ENCODE assay signal across 11 mouse cellular contexts in the genomic region with DNA sequence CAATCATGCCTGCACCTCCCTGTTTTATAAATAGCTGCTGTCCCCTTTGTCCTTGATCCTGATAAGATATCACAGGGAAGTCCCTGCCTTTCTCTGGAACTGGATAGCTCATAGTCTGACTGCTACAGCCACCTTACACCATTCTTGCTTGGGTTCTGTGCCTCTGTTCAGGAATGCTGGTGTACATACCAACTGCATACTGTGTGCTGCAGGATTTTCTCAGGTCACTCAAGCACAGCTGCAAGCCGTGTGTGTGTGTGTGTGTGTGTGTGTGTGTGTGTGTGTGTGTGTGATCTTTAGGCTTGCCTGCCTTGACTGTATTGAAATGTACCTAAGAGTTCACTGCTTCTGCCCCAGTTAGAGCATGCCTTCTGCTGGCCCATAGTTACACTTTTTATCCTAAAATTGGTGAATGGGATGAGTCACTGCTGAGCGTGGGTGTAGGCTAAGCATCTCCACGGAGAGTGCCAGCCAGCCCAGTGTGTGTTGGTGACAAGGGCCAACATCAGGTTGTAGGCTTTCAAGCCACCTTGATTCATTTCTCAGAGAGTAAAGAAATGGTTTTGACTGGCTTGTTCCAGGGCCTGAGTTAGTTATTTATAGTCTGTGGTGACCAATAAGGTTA.
A peak's percentile ranks its signal among the peaks of the same experiment; 100 is the strongest.
DNase-seq lines count a peak whose midpoint lies in the region; ATAC-seq and TF ChIP-seq lines count a peak whose summit lies in the region.
"Had no signal": no experiment of that assay in that cellular context is flagged by ENCODE, and none has a peak within 500 bp of the region (broad histone marks: within the 10 kb centered on the region; RNA-seq: fewer than 3 reads in every experiment).

No protein-coding gene starts in this region.

- TF ChIP-seq CTCF in heart, adult 2 months (IDR thresholded peaks at IDR 0.05) = no peak
- TF ChIP-seq CTCF in cerebellum, adult 2 months (IDR thresholded peaks at IDR 0.05; ENCODE audit: borderline replicate concordance, insufficient read depth, low read depth, low read length) = no peak

- H3K9me3 ChIP-seq in limb, embryonic 14.5 days (ENCODE audit: control insufficient read depth, low read length) = no peaks in the 10 kb centered on the region
- no peaks in the 10 kb centered on the region for H3K9me3 ChIP-seq in limb, embryonic 10.5 days (replicated peaks)
- no peaks in the 10 kb centered on the region for H3K9me3 ChIP-seq in intestine, embryonic 16.5 days (ENCODE audit: control insufficient read depth, low read length)

- no peak overlapping the region for H3K4me3 ChIP-seq in heart, adult 2 months
- no peak overlapping the region for H3K4me3 ChIP-seq in limb, embryonic 14.5 days (replicated peaks; ENCODE audit: low read length)
- H3K4me3 ChIP-seq in limb, embryonic 10.5 days = no peak overlapping the region
- no peak overlapping the region for H3K4me3 ChIP-seq in cerebellum, adult 2 months (replicated peaks; ENCODE audit: insufficient read depth, low read depth, low read length)
- no peak overlapping the region for H3K4me3 ChIP-seq in intestine, embryonic 16.5 days (ENCODE audit: low read length)
- H3K4me3 ChIP-seq: erythroblast, embryonic 14.5 days had no signal

- DNase-seq in heart, adult 2 months = no peak
- no peak for DNase-seq in heart, adult 18-20 months
- no peak for DNase-seq in limb, embryonic 14.5 days (ENCODE audit: low spot score)
- no peak for DNase-seq in limb, embryonic 10.5 days (ENCODE audit: low spot score)
- peak; percentile 72 to 86 for DNase-seq in cerebellum, adult 2 months
- no peak for DNase-seq in thymus, postnatal 0 days (ENCODE audit: low spot score)
- DNase-seq in thymus, postnatal 4 days = no peak
- DNase-seq: liver had no signal

- H3K4me1 ChIP-seq in heart, adult 2 months (ENCODE audit: control insufficient read depth, insufficient read depth, low read length) = peaks cover 30% of the 10 kb centered on the region
- H3K4me1 ChIP-seq in limb, embryonic 14.5 days (ENCODE audit: control insufficient read depth, insufficient read depth, low read length) = 0 out of 2 replicates have a peak, but pooled peaks cover 4% of the 10 kb centered on the region
- H3K4me1 ChIP-seq in limb, embryonic 10.5 days = 0 out of 2 replicates have a peak, but pooled peaks cover under 1% of the 10 kb centered on the region
- peaks cover 56% of the 10 kb centered on the region for H3K4me1 ChIP-seq in cerebellum, adult 2 months (ENCODE audit: control insufficient read depth, insufficient read depth, low read length)
- peaks cover 12% of the 10 kb centered on the region for H3K4me1 ChIP-seq in intestine, embryonic 16.5 days (ENCODE audit: control insufficient read depth, insufficient read depth, low read length)

- no peak for TF ChIP-seq POLR2A in heart, adult 2 months (IDR thresholded peaks at IDR 0.05; ENCODE audit: insufficient read depth, low read depth, low read length)
- no peak for TF ChIP-seq POLR2A in limb, embryonic 14.5 days (IDR thresholded peaks at IDR 0.05; ENCODE audit: borderline replicate concordance, extremely low read depth, insufficient read depth, insufficient read length)
- TF ChIP-seq POLR2A in cerebellum, adult 2 months (IDR thresholded peaks at IDR 0.05; ENCODE audit: borderline replicate concordance, insufficient read depth, low read length) = no peak

- ATAC-seq in limb, embryonic 14.5 days (ENCODE audit: low FRiP score, low read depth) = peak; percentile 44; the same call in 1 of the 2 replicates
- peak; percentile 39 for ATAC-seq in intestine, embryonic 16.5 days
- ATAC-seq: hindbrain, embryonic 16.5 days had no signal

- H3K27me3 ChIP-seq in heart, adult 2 months (ENCODE audit: control insufficient read depth, insufficient read depth, low read length) = no peaks in the 10 kb centered on the region
- no peaks in the 10 kb centered on the region for H3K27me3 ChIP-seq in limb, embryonic 14.5 days (ENCODE audit: control insufficient read depth, insufficient read depth, low read length)
- H3K27me3 ChIP-seq in limb, embryonic 10.5 days (ENCODE audit: low read depth, poor library complexity, severe bottlenecking) = no peaks in the 10 kb centered on the region
- H3K27me3 ChIP-seq in cerebellum, adult 2 months (ENCODE audit: control insufficient read depth, insufficient read depth, low read length) = no peaks in the 10 kb centered on the region
- H3K27me3 ChIP-seq in intestine, embryonic 16.5 days (replicated peaks; ENCODE audit: control insufficient read depth, insufficient read depth, low read length) = no peaks in the 10 kb centered on the region

- no peak for TF ChIP-seq EP300 in heart, adult 2 months (IDR thresholded peaks at IDR 0.05; ENCODE audit: insufficient read depth, low read depth, low read length)

- H3K36me3 ChIP-seq in heart, adult 2 months (ENCODE audit: control insufficient read depth, insufficient read depth, low read length) = peaks cover 10% of the 10 kb centered on the region
- H3K36me3 ChIP-seq in limb, embryonic 14.5 days (ENCODE audit: control insufficient read depth, insufficient read depth, low read length) = no peaks in the 10 kb centered on the region
- no peaks in the 10 kb centered on the region for H3K36me3 ChIP-seq in limb, embryonic 10.5 days
- no peaks in the 10 kb centered on the region; the same call in 1 of the 2 replicates for H3K36me3 ChIP-seq in intestine, embryonic 16.5 days (ENCODE audit: control insufficient read depth, insufficient read depth, low read length)

- 15% methylated on average over 3 of the region's 3 CpGs for WGBS in heart, adult 2 months
- 69% methylated on average over 3 of the region's 3 CpGs for WGBS in limb, embryonic 14.5 days
- 83% methylated on average over 3 of the region's 3 CpGs for WGBS in limb, embryonic 10.5 days
- 13% methylated on average over 3 of the region's 3 CpGs for WGBS in cerebellum, adult 2 months
- 66% methylated on average over 3 of the region's 3 CpGs for WGBS in intestine, embryonic 16.5 days

- H3K27ac ChIP-seq in heart, adult 2 months = peak overlapping the region; percentile 63
- H3K27ac ChIP-seq in limb, embryonic 14.5 days (replicated peaks; ENCODE audit: low read depth, low read length) = no peak overlapping the region
- H3K27ac ChIP-seq in limb, embryonic 10.5 days = no peak overlapping the region
- H3K27ac ChIP-seq in cerebellum, adult 2 months (ENCODE audit: insufficient read depth, low read length) = 0 out of 2 replicates have a peak overlapping the region, but pooled peaks have one; percentile 18
- H3K27ac ChIP-seq in intestine, embryonic 16.5 days (ENCODE audit: low read length) = peak overlapping the region; percentile 82

- no peak overlapping the region for H3K9ac ChIP-seq in heart, adult 2 months (ENCODE audit: low read depth, low read length)
- no peak overlapping the region for H3K9ac ChIP-seq in limb, embryonic 14.5 days (ENCODE audit: low read depth, low read length, severe bottlenecking)
- no peak overlapping the region for H3K9ac ChIP-seq in intestine, embryonic 16.5 days (ENCODE audit: low read depth, low read length)

- intact Hi-C loops in heart, adult 2 months (cut with DNase I) = no loop called here

- H3K79me2 ChIP-seq in heart, adult 2 months (replicated peaks; ENCODE audit: control insufficient read depth, insufficient read depth, low read length) = peaks cover 2% of the 10 kb centered on the region; the same call in 1 of the 2 replicates

- H3K4me2 ChIP-seq in limb, embryonic 14.5 days (replicated peaks; ENCODE audit: low read depth, low read length, severe bottlenecking) = no peak overlapping the region
- peak overlapping the region; percentile 23; the same call in 1 of the 2 replicates for H3K4me2 ChIP-seq in intestine, embryonic 16.5 days (ENCODE audit: low read depth, low read length)

Comparison
In these comparisons a context has a peak if more than half of its experiments do, and no peak if none do; other contexts are left out.
1. DNase-seq: peak in cerebellum, adult 2 months (2 of 2); none in heart, adult 2 months (0 of 2), heart, adult 18-20 months (0 of 2), limb, embryonic 14.5 days (single experiment), limb, embryonic 10.5 days (single experiment), thymus, postnatal 0 days (single experiment) and thymus, postnatal 4 days (single experiment).
2. H3K27ac ChIP-seq: peak in heart, adult 2 months (single experiment), cerebellum, adult 2 months (single experiment) and intestine, embryonic 16.5 days (single experiment); none in limb, embryonic 14.5 days (single experiment) and limb, embryonic 10.5 days (single experiment).